Mouse (Mus musculus): Measurements from ENCODE around the gene Clstn2. TPM values are rescaled to one million over a fixed set of nuclear protein-coding genes. Genes with fewer than 3 reads are reported as not detected.

The Clstn2 gene
- polyA plus RNA-seq, 1 experiment from 2014 or later = 1.3 TPM

- Histone ChIP-seq H3K4me1 (no peaks in the 10 kb centered on the region), H3K27me3 (no peaks in the 10 kb centered on the region), H3K9ac (no peak overlapping the region), H3K36me3 (no peaks in the 10 kb centered on the region), H3K27ac (no peak overlapping the region), H3K4me3 (no peak overlapping the region), H3K9me3 (no peaks in the 10 kb centered on the region), H3K4me2 (no peak overlapping the region)
- WGBS = 76% methylated on average over 3 of the region's 3 CpGs
- no peak for ATAC-seq (ENCODE audit: borderline replicate concordance, extremely low read depth, low FRiP score, low TSS enrichment)
Observed at GRCm38 (mm10) chr9:97648409-97648808, 384.6 kb downstream of the Clstn2 start.

- Histone ChIP-seq H3K9ac (no peak overlapping the region), H3K27ac (no peak overlapping the region), H3K4me3 (no peak overlapping the region), H3K4me2 (no peak overlapping the region), H3K36me3 (no peaks in the 10 kb centered on the region), H3K9me3 (no peaks in the 10 kb centered on the region), H3K27me3 (no peaks in the 10 kb centered on the region), H3K4me1 (no peaks in the 10 kb centered on the region)
- no peak for ATAC-seq (ENCODE audit: borderline replicate concordance, extremely low read depth, low FRiP score, low TSS enrichment)
- 62% methylated on average over 3 of the region's 3 CpGs for WGBS
Observed at GRCm38 (mm10) chr9:97645746-97646145, 387.2 kb downstream of the Clstn2 start.

- no peaks in the 10 kb centered on the region for H3K36me3 ChIP-seq
- no peaks in the 10 kb centered on the region for H3K27me3 ChIP-seq
- no peaks in the 10 kb centered on the region for H3K4me1 ChIP-seq
- WGBS = 65% methylated on average over 7 of the region's 7 CpGs
- no peak overlapping the region for H3K4me2 ChIP-seq
- H3K9me3 ChIP-seq = no peaks in the 10 kb centered on the region
- H3K27ac ChIP-seq = no peak overlapping the region
- no peak overlapping the region for H3K9ac ChIP-seq
- H3K4me3 ChIP-seq = no peak overlapping the region
- ATAC-seq (ENCODE audit: borderline replicate concordance, extremely low read depth, low FRiP score, low TSS enrichment) = no peak
Observed at GRCm38 (mm10) chr9:97642396-97642795, 390.6 kb downstream of the Clstn2 start.

- Histone ChIP-seq H3K4me2 (no peak overlapping the region), H3K9ac (no peak overlapping the region), H3K4me3 (no peak overlapping the region), H3K4me1 (no peaks in the 10 kb centered on the region), H3K27ac (no peak overlapping the region), H3K36me3 (no peaks in the 10 kb centered on the region), H3K9me3 (no peaks in the 10 kb centered on the region), H3K27me3 (no peaks in the 10 kb centered on the region)
- 85% methylated on average over 6 of the region's 6 CpGs for WGBS
- ATAC-seq (ENCODE audit: borderline replicate concordance, extremely low read depth, low FRiP score, low TSS enrichment) = no peak
Observed at GRCm38 (mm10) chr9:97639967-97640549, 392.9 kb downstream of the Clstn2 start.

- Histone ChIP-seq H3K27ac (no peak overlapping the region), H3K9me3 (no peaks in the 10 kb centered on the region), H3K4me1 (no peaks in the 10 kb centered on the region), H3K4me3 (no peak overlapping the region), H3K27me3 (no peaks in the 10 kb centered on the region), H3K36me3 (no peaks in the 10 kb centered on the region), H3K4me2 (no peak overlapping the region), H3K9ac (no peak overlapping the region)
- WGBS = 87% methylated on average over 9 of the region's 9 CpGs
- no peak for ATAC-seq (ENCODE audit: borderline replicate concordance, extremely low read depth, low FRiP score, low TSS enrichment)
Observed at GRCm38 (mm10) chr9:97638683-97639354, 394.2 kb downstream of the Clstn2 start.

- no peak for ATAC-seq (ENCODE audit: borderline replicate concordance, extremely low read depth, low FRiP score, low TSS enrichment)
- Histone ChIP-seq H3K36me3 (no peaks in the 10 kb centered on the region), H3K9ac (no peak overlapping the region), H3K4me2 (no peak overlapping the region), H3K9me3 (no peaks in the 10 kb centered on the region), H3K27ac (no peak overlapping the region), H3K4me3 (no peak overlapping the region), H3K27me3 (no peaks in the 10 kb centered on the region), H3K4me1 (no peaks in the 10 kb centered on the region)
- WGBS = 54% methylated on average over 4 of the region's 4 CpGs
Observed at GRCm38 (mm10) chr9:97635351-97635750, 397.6 kb downstream of the Clstn2 start.

GRCm38 (mm10) chr9:97634831-97635230 is 398.1 kb downstream of the Clstn2 start:
- 45% methylated on average over 3 of the region's 3 CpGs for WGBS
- H3K4me3 ChIP-seq = no peak overlapping the region
- no peaks in the 10 kb centered on the region for H3K27me3 ChIP-seq
- H3K4me1 ChIP-seq = no peaks in the 10 kb centered on the region
- H3K9me3 ChIP-seq = no peaks in the 10 kb centered on the region
- no peak overlapping the region for H3K4me2 ChIP-seq
- no peak for ATAC-seq (ENCODE audit: borderline replicate concordance, extremely low read depth, low FRiP score, low TSS enrichment)
- no peak overlapping the region for H3K27ac ChIP-seq
- H3K36me3 ChIP-seq = no peaks in the 10 kb centered on the region
- H3K9ac ChIP-seq = no peak overlapping the region

- no peak overlapping the region for H3K4me2 ChIP-seq
- peak; percentile 57 for ATAC-seq (ENCODE audit: borderline replicate concordance, extremely low read depth, low FRiP score, low TSS enrichment)
- H3K4me1 ChIP-seq = peaks cover 6% of the 10 kb centered on the region
- no peak overlapping the region for H3K4me3 ChIP-seq
- no peak overlapping the region for H3K9ac ChIP-seq
- peak overlapping the region; percentile 66 for H3K27ac ChIP-seq
- H3K9me3 ChIP-seq = no peaks in the 10 kb centered on the region
- 19% methylated on average over 3 of the region's 3 CpGs for WGBS
- H3K27me3 ChIP-seq = no peaks in the 10 kb centered on the region
- no peaks in the 10 kb centered on the region for H3K36me3 ChIP-seq
Observed at GRCm38 (mm10) chr9:97629180-97629579, 403.8 kb downstream of the Clstn2 start.

- no peak overlapping the region for H3K4me2 ChIP-seq
- no peaks in the 10 kb centered on the region for H3K36me3 ChIP-seq
- no peak overlapping the region for H3K9ac ChIP-seq
- peak; percentile 83 for ATAC-seq (ENCODE audit: borderline replicate concordance, extremely low read depth, low FRiP score, low TSS enrichment)
- no peaks in the 10 kb centered on the region for H3K9me3 ChIP-seq
- peaks cover 6% of the 10 kb centered on the region for H3K4me1 ChIP-seq
- H3K27ac ChIP-seq = peak overlapping the region; percentile 44
- WGBS = 39% methylated on average over 6 of the region's 6 CpGs
- H3K27me3 ChIP-seq = no peaks in the 10 kb centered on the region
- no peak overlapping the region for H3K4me3 ChIP-seq
Observed at GRCm38 (mm10) chr9:97628361-97628908, 404.5 kb downstream of the Clstn2 start.

- WGBS = 84% methylated on average over 3 of the region's 3 CpGs
- Histone ChIP-seq H3K4me3 (no peak overlapping the region), H3K27me3 (no peaks in the 10 kb centered on the region), H3K9me3 (no peaks in the 10 kb centered on the region), H3K4me2 (no peak overlapping the region), H3K4me1 (peaks cover 6% of the 10 kb centered on the region), H3K27ac (peak overlapping the region; percentile 44), H3K9ac (no peak overlapping the region), H3K36me3 (no peaks in the 10 kb centered on the region)
- 0 out of 2 replicates have a peak, but pooled peaks have one; percentile 8 for ATAC-seq (ENCODE audit: borderline replicate concordance, extremely low read depth, low FRiP score, low TSS enrichment)
Observed at GRCm38 (mm10) chr9:97627916-97628315, 405.1 kb downstream of the Clstn2 start.

- Histone ChIP-seq H3K4me3 (no peak overlapping the region), H3K4me1 (no peaks in the 10 kb centered on the region), H3K27ac (no peak overlapping the region), H3K36me3 (no peaks in the 10 kb centered on the region), H3K9ac (no peak overlapping the region), H3K4me2 (no peak overlapping the region), H3K9me3 (no peaks in the 10 kb centered on the region), H3K27me3 (no peaks in the 10 kb centered on the region)
- WGBS = 50% methylated on average over 7 of the region's 7 CpGs
- ATAC-seq (ENCODE audit: borderline replicate concordance, extremely low read depth, low FRiP score, low TSS enrichment) = no peak
Observed at GRCm38 (mm10) chr9:97610566-97610965, 422.4 kb downstream of the Clstn2 start.

- Histone ChIP-seq H3K27ac (no peak overlapping the region), H3K9ac (no peak overlapping the region), H3K27me3 (no peaks in the 10 kb centered on the region), H3K9me3 (no peaks in the 10 kb centered on the region), H3K4me1 (0 out of 2 replicates have a peak, but pooled peaks cover 4% of the 10 kb centered on the region), H3K4me3 (no peak overlapping the region), H3K4me2 (no peak overlapping the region), H3K36me3 (no peaks in the 10 kb centered on the region)
- no peak for ATAC-seq (ENCODE audit: borderline replicate concordance, extremely low read depth, low FRiP score, low TSS enrichment)
- 75% methylated on average over 8 of the region's 8 CpGs for WGBS
Observed at GRCm38 (mm10) chr9:97603729-97604128, 429.3 kb downstream of the Clstn2 start.
